Mouse (Mus musculus) adrenal gland, adult (tissue): ENCODE measurements at regions not wholly inside any gene's neighbourhood (a gene's known extent, or its start where the extent isn't known, plus 50 kb on each side); places are given as distances from the start of the nearest gene placed in this dataset.
A peak's percentile ranks its signal among the peaks of the same experiment; 100 is the strongest.

ENCODE experiments used
- DNase-seq, 2 experiments: peaks; one replicate each; pipeline ENCODE4 v3.0.0; 2022 to 2023; ENCODE audit warnings: low spot score in 1 of 2; ENCODE audit not compliant: inconsistent age in 2 of 2

DNA sequence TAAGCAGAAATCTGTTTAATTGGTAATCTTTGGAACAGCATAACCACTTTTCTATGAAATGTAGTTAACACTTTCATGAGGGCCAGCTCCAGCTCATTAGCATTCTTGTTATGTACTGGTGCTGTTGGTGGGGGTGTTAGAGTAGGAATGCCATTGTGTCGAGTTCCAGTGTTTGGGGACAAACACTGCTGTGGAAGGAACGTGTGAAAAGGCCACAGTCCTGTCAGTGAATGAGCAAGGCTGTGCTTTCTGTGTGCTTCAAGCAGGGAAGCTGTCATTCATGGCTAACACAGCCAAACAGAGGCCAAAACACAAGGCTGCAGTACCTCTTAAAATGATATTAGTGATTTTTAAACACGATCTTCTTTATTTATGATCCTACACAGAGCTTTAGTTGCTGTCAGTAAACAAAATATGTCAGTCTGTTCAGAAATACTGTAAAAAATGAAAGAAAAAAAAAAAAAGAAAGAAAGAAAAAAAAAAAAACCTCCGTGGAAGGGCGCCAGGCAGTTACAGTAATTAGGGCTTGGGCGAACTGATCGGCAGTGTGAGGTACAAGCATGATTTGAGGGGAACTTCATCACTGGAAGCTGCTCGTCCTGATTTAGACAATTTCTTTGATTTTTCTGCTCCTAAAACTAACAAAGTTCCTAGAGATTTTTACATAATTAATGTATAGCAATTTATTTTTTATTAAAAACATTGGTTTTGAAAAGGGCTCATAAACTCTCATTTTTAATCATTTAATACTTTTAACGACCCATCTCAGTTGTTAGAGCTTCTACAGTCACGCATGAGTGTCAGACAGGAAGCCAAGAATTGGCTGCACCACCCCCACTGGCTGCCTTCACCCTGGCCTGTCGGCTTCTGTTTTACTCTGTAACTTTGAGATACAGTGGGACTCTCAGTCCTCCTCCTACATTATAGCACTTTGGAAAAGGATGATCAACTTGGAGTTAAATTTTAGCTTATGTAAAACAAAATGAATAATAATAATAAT lies 80.8 kb upstream of the Dnajc24 start:
- DNase-seq = no peak

GRCm38 (mm10) chr2:106083001-106083400 lies 79.7 kb upstream of the Dnajc24 start:
- no peak for DNase-seq

GRCm38 (mm10) chr2:106081951-106082350 lies 78.6 kb upstream of the Dnajc24 start:
- peak; percentile 34 to 88 for DNase-seq

GRCm38 (mm10) chr2:106080626-106081025 lies 77.3 kb upstream of the Dnajc24 start:
- no peak for DNase-seq

DNA sequence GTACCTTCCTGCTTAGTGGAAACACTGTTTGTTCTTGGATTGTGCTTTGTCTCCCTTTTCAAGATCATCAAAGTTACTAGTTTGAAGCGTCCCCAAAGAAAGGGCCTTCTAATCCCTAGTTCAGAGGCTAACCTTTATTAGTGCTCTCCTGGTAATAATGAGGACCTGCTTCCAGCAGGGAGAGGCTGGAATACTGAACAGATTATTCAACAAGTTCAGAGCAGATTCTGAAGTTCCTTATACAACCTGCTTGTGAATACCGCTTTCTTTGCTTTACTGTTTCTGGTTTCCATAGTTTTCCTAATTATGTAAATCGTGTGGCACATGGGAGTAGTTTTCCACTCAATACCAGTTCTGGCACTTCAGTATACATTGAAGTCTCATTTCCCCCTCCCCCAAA lies 75.2 kb upstream of the Dnajc24 start:
- no peak for DNase-seq

- DNase-seq = no peak
Observed at GRCm38 (mm10) chr2:106074441-106074840, 71.1 kb upstream of the Dnajc24 start.

- DNase-seq = no peak
Observed at GRCm38 (mm10) chr2:106064316-106064715, 61.0 kb upstream of the Dnajc24 start.
